Mouse (Mus musculus): Measurements from ENCODE around the gene Rasl10b.

DNA sequence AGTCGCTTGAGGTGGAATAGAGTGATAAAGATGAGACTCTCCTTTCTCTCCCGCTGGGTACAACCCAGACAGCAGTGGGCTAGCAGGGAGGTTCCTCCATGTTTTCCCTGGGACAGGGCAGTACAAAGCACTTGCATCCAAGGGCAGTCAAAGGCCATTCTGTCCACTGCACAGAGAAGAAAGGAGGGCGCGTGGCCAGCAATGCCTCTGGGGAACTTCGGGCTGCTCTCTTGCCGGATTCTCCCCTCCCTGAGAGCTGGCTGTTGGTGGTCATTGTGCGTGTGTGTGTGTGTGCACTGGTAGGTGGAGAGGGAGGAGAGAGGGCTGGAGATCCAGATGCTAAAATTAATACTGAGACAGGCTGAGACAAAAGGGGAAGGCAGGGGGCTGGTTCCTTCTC lies 32.3 kb downstream of the Rasl10b start:
- no peak for TF ChIP-seq POLR2A (IDR thresholded peaks at IDR 0.05; ENCODE audit: control insufficient read depth, extremely low read depth, insufficient read depth, low read length, poor library complexity)
- TF ChIP-seq CTCF (IDR thresholded peaks at IDR 0.05; ENCODE audit: borderline replicate concordance, control insufficient read depth, extremely low read depth, insufficient read depth, low read length, poor library complexity): no peak
